Mouse (Mus musculus) lung, adult 2 months (tissue): ENCODE measurements around the gene Col9a1. TPM values are rescaled to one million over a fixed set of nuclear protein-coding genes. Genes with fewer than 3 reads are reported as not detected.

Experiments
- DNase-seq: peaks from one replicate; pipeline ENCODE4 v3.0.0; 2022
- H3K4me1 ChIP-seq: fragments of 200-500 bp; 2 replicates; pipeline ENCODE4 v1.6.1; 2011; ENCODE audit warnings: low read length; ENCODE audit not compliant: control insufficient read depth, insufficient read depth
- H3K4me3 ChIP-seq: fragments of 200-500 bp; replicated peaks from 2 replicates; pipeline ENCODE3; 2011; ENCODE audit warnings: low read depth, mild to moderate bottlenecking, control low read depth, low read length; ENCODE audit errors: extremely low read depth
- CTCF ChIP-seq: fragments of 200-500 bp; IDR thresholded peaks from 2 replicates; pipeline ENCODE4 v1.5.1; 2011; ENCODE audit warnings: mild to moderate bottlenecking, low read length, control low read depth; ENCODE audit not compliant: insufficient read depth
- POLR2A ChIP-seq: fragments of 200-500 bp; IDR thresholded peaks from 2 replicates; pipeline ENCODE4 v1.6.1; 2011; ENCODE audit warnings: low read depth, mild to moderate bottlenecking, control low read depth, low read length, borderline replicate concordance; ENCODE audit errors: extremely low read depth
- WGBS: fragments of 180-500 bp; shearing (Covaris S2); methylation state at CpG from one replicate; pipeline ENCODE4 v1.1.7; 2018; 5-methylcytosine and 5-hydroxymethylcytosine counted together
- polyA plus RNA-seq: library from polyadenylated mRNA; depleted of rRNA; stranded (reverse); fragments of >200 nt; gene quantifications from 2 replicates; pipeline ENCODE4 v1.2.3, GENCODE M21; 2012; rRNA removed

Col9a1 gene
- 0.03 and 0.07 TPM in 2 replicates for polyA plus RNA-seq

GRCm38 (mm10) chr1:24177224-24177851, at the start of gene Col9a1:
Gene Col9a1 (plus strand): TSS chr1:24177610.
- Histone ChIP-seq H3K4me3 (no peak within 1 kb of the TSS), H3K4me1 (no peaks in the 10 kb centered on the region)
- 74% methylated on average over 6 of the region's 6 CpGs for WGBS
- no peak for DNase-seq
- TF ChIP-seq CTCF (no peak), POLR2A (no peak)

- Histone ChIP-seq H3K4me3 (no peak overlapping the region), H3K4me1 (no peaks in the 10 kb centered on the region)
- no peak for DNase-seq
- TF ChIP-seq CTCF = no peak
- TF ChIP-seq POLR2A = no peak
- 57% methylated on average over 6 of the region's 6 CpGs for WGBS
These were observed 49.5 kb upstream of the Col9a1 start for GRCm38 (mm10) chr1:24127866-24128265.

- H3K4me3 ChIP-seq = no peak overlapping the region
- H3K4me1 ChIP-seq = no peaks in the 10 kb centered on the region
- no peak for DNase-seq
- 46% methylated on average over 19 of the region's 19 CpGs for WGBS
- TF ChIP-seq CTCF (no peak), POLR2A (no peak)
These were observed 43.6 kb upstream of the Col9a1 start for GRCm38 (mm10) chr1:24133853-24134252.

- no peaks in the 10 kb centered on the region for H3K4me1 ChIP-seq
- no peak overlapping the region for H3K4me3 ChIP-seq
- no peak for DNase-seq
- TF ChIP-seq POLR2A (no peak), CTCF (peak; percentile 47; the same call in 1 of the 2 replicates)
- WGBS = 3% methylated on average over 1 of the region's 1 CpGs
These were observed 42.6 kb upstream of the Col9a1 start for GRCm38 (mm10) chr1:24134792-24135191.

GRCm38 (mm10) chr1:24137133-24137532, 40.3 kb upstream of the Col9a1 start:
- no peak overlapping the region for H3K4me3 ChIP-seq
- DNase-seq = peak; percentile 49
- TF ChIP-seq CTCF (peak; percentile 78), POLR2A (no peak)
- no peaks in the 10 kb centered on the region for H3K4me1 ChIP-seq
- WGBS = 2% methylated on average over 3 of the region's 3 CpGs

- no peaks in the 10 kb centered on the region for H3K4me1 ChIP-seq
- no peak overlapping the region for H3K4me3 ChIP-seq
- no peak for TF ChIP-seq POLR2A
- TF ChIP-seq CTCF = no peak
- DNase-seq = no peak
- WGBS = 80% methylated on average over 6 of the region's 6 CpGs
These were observed 36.9 kb upstream of the Col9a1 start for GRCm38 (mm10) chr1:24140555-24140954.

GRCm38 (mm10) chr1:24143504-24143903, 33.9 kb upstream of the Col9a1 start:
- no peaks in the 10 kb centered on the region for H3K4me1 ChIP-seq
- TF ChIP-seq POLR2A (no peak), CTCF (no peak)
- no peak for DNase-seq
- 82% methylated on average over 8 of the region's 8 CpGs for WGBS
- H3K4me3 ChIP-seq = no peak overlapping the region

GRCm38 (mm10) chr1:24157751-24158150, 19.7 kb upstream of the Col9a1 start:
- TF ChIP-seq POLR2A = no peak
- no peak for TF ChIP-seq CTCF
- no peaks in the 10 kb centered on the region for H3K4me1 ChIP-seq
- WGBS = 91% methylated on average over 5 of the region's 5 CpGs
- DNase-seq = no peak
- no peak overlapping the region for H3K4me3 ChIP-seq

- TF ChIP-seq POLR2A (no peak), CTCF (no peak)
- H3K4me3 ChIP-seq = no peak overlapping the region
- WGBS = 31% methylated on average over 6 of the region's 6 CpGs
- H3K4me1 ChIP-seq = no peaks in the 10 kb centered on the region
- DNase-seq = no peak
These were observed 8.0 kb upstream of the Col9a1 start for GRCm38 (mm10) chr1:24169410-24169809.

- TF ChIP-seq CTCF (peak; percentile 49), POLR2A (no peak)
- DNase-seq = peak; percentile 9
- no peaks in the 10 kb centered on the region for H3K4me1 ChIP-seq
These were observed 6.1 kb upstream of the Col9a1 start for GRCm38 (mm10) chr1:24171205-24171866.

More at GRCm38 (mm10) chr1:24171205-24171866, 6.1 kb upstream of the Col9a1 start:
- 3% methylated on average over 4 of the region's 4 CpGs for WGBS
- H3K4me3 ChIP-seq = no peak overlapping the region
